Mouse (Mus musculus) kidney, adult 10 weeks (tissue): ENCODE results near the gene Ankrd36. TPM values are rescaled to one million over a fixed set of nuclear protein-coding genes. Genes with fewer than 3 reads are reported as not detected.

ENCODE experiments used
- polyA plus RNA-seq: library from polyadenylated mRNA; stranded (reverse); fragments of 350-450 nt; fragmentation: Illumina TruSeq; extraction: RNeasy Lipid Tissue Mini Kit (QIAGEN cat#74804); gene quantifications from one replicate; pipeline ENCODE4 v1.2.3, GENCODE M21; 2014; ENCODE audit warnings: low read depth, low replicate concordance

Ankrd36 gene
- not detected for polyA plus RNA-seq

DNA sequence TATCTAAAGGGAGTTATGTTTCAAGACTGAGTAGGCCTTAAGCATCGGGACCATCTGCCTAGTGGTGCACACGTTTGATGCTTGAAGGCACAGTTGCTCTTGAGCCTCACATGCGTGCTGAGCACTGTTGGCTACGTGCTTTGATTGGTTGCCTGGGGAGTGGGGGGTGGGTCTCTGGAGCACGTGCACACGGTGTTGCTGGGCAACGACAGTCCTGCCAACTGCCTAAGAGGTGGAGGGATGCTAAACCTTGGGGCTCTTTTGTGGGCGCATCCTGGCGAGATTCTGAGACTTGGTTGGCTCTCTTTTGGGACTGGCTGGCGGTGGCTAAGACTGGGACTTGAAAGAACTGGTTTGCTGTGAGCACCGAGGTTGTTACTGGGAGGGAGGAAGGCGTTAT, at the start of gene Ankrd36:
Gene Ankrd36 (plus strand): TSS at position 211 of the 400 bp plus-strand sequence.

DNA sequence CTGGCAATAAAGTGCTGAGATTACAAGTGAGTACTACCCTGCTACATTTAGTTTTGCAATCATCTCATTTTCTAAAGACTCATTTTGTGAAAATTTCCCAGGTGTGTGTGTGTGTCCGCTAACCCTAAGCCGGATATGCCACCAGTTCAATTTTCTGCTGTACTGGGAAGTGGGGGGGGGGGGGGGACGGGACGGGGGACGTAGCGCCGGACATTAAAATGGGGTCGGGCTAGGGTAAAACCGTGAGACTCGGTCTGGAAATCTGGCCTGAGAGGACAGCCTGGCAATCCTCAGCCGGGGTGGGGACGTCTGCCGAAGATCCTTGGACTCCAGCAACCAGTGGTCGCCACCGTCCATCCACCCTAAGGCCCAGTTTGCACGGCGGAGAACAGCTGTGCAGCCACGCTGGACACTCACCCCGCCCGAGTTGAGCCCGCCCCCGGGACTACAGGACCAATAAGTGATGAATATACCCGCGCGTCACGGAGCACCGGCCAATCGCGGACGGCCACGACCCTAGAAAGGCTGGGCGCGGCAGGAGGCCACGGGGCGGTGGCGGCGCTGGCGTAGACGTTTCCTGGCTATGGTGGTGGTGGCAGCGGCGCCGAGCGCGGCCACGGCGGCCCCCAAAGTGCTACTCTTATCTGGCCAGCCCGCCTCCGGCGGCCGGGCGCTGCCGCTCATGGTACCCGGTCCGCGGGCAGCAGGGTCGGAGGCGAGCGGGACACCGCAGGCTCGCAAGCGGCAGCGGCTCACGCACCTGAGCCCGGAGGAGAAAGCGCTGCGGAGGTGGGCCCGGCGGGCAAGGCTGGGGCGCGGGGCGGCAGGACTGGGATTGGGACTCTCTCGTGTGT, 48.8 kb upstream of the Ankrd36 start, which contains the start of gene Xbp1:
Gene Xbp1 (plus strand): TSS at position 248 of the 854 bp plus-strand sequence.

DNA sequence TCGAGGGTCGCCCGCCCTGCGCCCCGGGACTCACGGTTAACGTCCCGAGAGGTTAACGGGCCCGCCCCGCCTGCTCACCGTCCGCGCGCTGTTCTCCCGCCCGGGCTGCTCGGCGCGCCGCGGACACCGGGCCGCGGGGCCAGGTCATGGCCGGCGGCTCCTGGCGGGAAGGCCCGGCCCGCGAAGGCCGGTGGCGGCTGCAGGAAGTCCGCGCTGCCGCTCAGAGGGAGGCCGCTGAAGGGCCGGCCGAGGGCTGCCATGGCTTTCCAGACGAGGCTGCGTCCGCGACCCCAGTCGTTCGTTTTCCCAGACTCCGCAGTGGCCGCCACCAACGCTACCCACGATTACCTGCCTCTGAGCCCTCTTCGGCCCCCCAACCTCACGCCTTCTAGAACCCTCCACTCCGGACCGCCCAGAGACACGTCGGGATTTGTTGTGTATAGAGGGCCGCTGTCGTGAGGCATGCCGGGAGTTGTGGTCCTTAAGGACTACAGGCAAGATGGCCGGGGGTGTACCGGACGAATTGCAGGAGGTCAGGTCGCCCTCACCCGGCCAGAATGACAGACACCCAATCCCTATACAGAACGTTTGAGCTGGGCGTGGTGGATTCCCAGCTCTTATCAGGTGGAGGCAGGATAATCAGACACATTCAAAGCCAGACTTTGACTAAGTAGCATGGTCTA, 27.5 kb upstream of the Ankrd36 start, which contains the start of gene Ccdc117:
Gene Ccdc117 (minus strand): TSS at position 389 of the 683 bp plus-strand sequence.

DNA sequence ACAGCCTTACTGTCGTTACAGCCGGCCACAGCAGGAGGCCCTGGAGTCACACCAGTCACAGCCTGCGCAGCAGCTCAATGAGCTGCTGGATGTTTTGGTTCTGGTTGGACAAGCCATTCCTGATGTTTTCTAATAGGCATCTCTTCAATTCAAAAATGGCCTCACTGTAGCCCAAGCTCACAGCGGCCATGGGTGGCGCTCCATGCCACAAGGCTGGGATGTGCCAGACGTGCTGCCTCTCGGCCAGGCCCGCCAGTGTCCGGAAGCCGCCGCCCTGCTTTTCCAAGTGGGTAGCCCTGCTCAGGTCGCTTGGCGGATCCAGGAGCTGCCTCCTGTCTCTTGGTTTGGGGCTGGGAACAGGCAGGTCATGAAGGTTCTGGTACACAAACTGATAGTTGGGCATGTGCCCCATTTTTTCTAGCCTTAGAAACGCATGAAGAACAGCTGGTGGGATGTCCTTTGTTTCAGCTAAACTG, 146.2 kb downstream of the Ankrd36 start, which contains the start of gene Mrps24:
Gene Mrps24 (minus strand): TSS at position 51 of the 476 bp plus-strand sequence.

Other genes with a start within 250 kb of the Ankrd36 start
- 7.9 TPM for gene Znrf3, start 124.8 kb upstream of the Ankrd36 start, polyA plus RNA-seq
- 127 TPM for gene Xbp1, start 49.0 kb upstream of the Ankrd36 start, polyA plus RNA-seq
- gene Ccdc117, start 27.5 kb upstream of the Ankrd36 start, polyA plus RNA-seq = 51.3 TPM
- 12.9 TPM for gene Mrps24, start 146.0 kb downstream of the Ankrd36 start, polyA plus RNA-seq
- 6.6 TPM for gene Urgcp, start 192.7 kb downstream of the Ankrd36 start, polyA plus RNA-seq
- 3.7 TPM for gene Dbnl, start 218.8 kb downstream of the Ankrd36 start, polyA plus RNA-seq
- gene Pgam2, start 234.0 kb downstream of the Ankrd36 start, polyA plus RNA-seq = 1.0 TPM